Mouse (Mus musculus) CH12F3 (cell line): ENCODE data around the gene Olfr1249.
"Not testable (repeated sequence)": the region's sequence is repeated elsewhere in the genome, so short reads cannot be mapped to it uniquely, and the experiment has no call there.

ENCODE experiments used
- in situ Hi-C: fragments of 300-500 bp; cut with MboI; formaldehyde crosslinking; loops from 2 replicates; pipeline ENCODE4 v1.14.3; 2020; ENCODE audit warnings: low sequenced_read_pairs

The Olfr1249 gene

GRCm38 (mm10) chr2:89634883-89635282 lies at the start of gene Olfr1249:
Gene Olfr1249, minus strand, starts transcription at chr2:89634983.
- in situ Hi-C loops: no loop called here

DNA sequence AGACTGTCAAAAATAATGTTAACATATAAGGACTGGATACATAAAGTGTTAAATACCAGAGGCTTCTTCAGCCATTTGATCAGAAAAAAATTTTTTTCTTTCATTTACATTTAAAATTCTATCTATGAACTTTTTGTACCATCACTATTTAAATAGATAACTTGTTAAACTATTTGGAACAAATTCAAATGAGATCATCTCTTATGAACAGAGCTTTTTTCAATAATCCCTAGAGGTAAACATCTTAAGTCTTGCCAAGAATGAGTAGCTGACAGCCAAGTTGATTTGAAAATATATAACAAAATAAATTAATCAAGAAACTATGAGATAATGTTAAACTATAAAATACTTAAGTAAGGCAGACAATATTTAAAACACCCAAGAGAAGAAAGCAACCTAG lies 37.1 kb upstream of the Olfr1249 start, which contains the start of gene Olfr1251:
TSS of gene Olfr1251 (minus strand) at position 101 of the 400 bp plus-strand sequence.
- in situ Hi-C loops: no loop called here

DNA sequence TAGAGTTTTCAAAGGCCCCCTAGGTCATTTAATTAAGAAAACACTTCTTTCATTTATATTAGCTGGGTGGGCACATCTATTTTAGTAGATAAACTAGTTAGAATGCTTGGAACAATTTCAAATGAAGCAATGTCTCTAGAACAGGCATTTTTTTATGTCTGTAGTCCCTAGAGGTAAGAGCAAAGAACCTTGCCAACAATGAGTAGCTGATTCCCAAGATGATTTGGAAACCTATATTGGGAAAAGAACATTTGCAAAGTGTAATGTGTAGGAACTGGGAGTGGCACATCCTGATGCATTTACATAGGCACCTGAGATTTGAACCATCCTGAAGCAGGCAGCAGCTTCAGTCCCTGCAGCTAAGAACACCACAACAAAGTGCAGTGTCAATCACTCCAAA lies 26.6 kb upstream of the Olfr1249 start, which contains the start of gene Olfr1250:
TSS of gene Olfr1250 (minus strand) at position 101 of the 400 bp plus-strand sequence.
- in situ Hi-C loops: no loop called here

DNA sequence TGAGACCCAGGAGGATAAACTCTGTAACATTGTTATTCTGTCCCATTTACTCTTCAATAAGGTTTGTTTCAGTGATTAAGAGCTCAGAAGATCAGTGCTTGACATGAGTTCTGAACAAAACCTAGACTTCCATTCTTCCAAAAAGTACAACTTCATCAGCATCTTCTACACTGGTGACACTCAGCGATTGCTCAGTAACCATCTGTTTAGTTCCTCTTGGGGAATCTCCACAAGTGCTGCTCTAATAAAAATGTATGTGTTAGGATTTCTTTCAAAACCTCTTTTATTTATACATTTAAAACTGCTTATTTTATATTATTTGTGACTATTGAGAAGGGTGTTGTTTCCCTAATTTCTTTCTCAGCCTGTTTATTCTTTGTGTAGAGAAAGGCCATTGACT lies 16.6 kb downstream of the Olfr1249 start, which contains the start of gene Olfr1248:
TSS of gene Olfr1248 (minus strand) at position 101 of the 400 bp plus-strand sequence.
- in situ Hi-C loops: not testable (repeated sequence)

- in situ Hi-C loops: no loop called here
These were observed 20.8 kb downstream of the Olfr1249 start, which contains the start of gene Olfr1247 for GRCm38 (mm10) chr2:89614030-89614429. Gene Olfr1247, minus strand, starts transcription at chr2:89614130.

- in situ Hi-C loops: no loop called here
These were observed 41.7 kb downstream of the Olfr1249 start, which contains the start of gene Olfr1246 for GRCm38 (mm10) chr2:89593057-89593456. Gene Olfr1246, minus strand, starts transcription at chr2:89593157.
